In genomic region chr7:49397441-49398003, GRCm38 (mm10) we compare ENCODE assay signal across 8 mouse cellular contexts.
DNase-seq lines count a peak whose midpoint lies in the region; ATAC-seq lines count a peak whose summit lies in the region.

No protein-coding gene starts in this region.

- H3K9me3 ChIP-seq in limb, embryonic 13.5 days = peaks cover 5% of the 10 kb centered on the region; the same call in 1 of the 2 replicates
- H3K9me3 ChIP-seq in forebrain, embryonic 11.5 days (ENCODE audit: control insufficient read depth, low read length) = no peaks in the 10 kb centered on the region

- peak overlapping the region; percentile 25; the same call in 1 of the 2 replicates for H3K9ac ChIP-seq in limb, embryonic 13.5 days
- no peak overlapping the region for H3K9ac ChIP-seq in forebrain, embryonic 11.5 days (ENCODE audit: low read length)

- no peak overlapping the region for H3K4me2 ChIP-seq in limb, embryonic 13.5 days (replicated peaks)
- no peak overlapping the region for H3K4me2 ChIP-seq in forebrain, embryonic 11.5 days (ENCODE audit: low read depth, low read length, severe bottlenecking)

- 63% methylated on average over 17 of the region's 17 CpGs for WGBS in limb, embryonic 13.5 days
- 83% methylated on average over 17 of the region's 17 CpGs for WGBS in forebrain, embryonic 11.5 days

- ATAC-seq in limb, embryonic 13.5 days (ENCODE audit: low FRiP score, low read depth) = no peak
- ATAC-seq in forebrain, embryonic 11.5 days (replicated peaks; ENCODE audit: low FRiP score) = no peak

- H3K36me3 ChIP-seq in limb, embryonic 13.5 days = no peaks in the 10 kb centered on the region
- no peaks in the 10 kb centered on the region for H3K36me3 ChIP-seq in forebrain, embryonic 11.5 days (ENCODE audit: control insufficient read depth, insufficient read depth, low read length)

- DNase-seq in cerebellum, adult 18-20 months = peak; percentile 36
- DNase-seq in cerebellum, postnatal 4 days (ENCODE audit: low spot score in 2 of 2) = no peak
- peak; percentile 38 for DNase-seq in retina, postnatal 1 day
- DNase-seq in retina, embryonic 14.5 days (ENCODE audit: low spot score) = no peak
- DNase-seq in skeletal muscle tissue, adult 2 months (ENCODE audit: low read depth, low spot score) = peak; percentile 92
- no peak for DNase-seq in thymus, postnatal 25 days
- no peak for DNase-seq in forebrain, embryonic 11.5 days (ENCODE audit: low spot score)

- H3K27ac ChIP-seq in limb, embryonic 13.5 days = peak overlapping the region; percentile 65; the same call in 1 of the 2 replicates
- no peak overlapping the region for H3K27ac ChIP-seq in forebrain, embryonic 11.5 days (ENCODE audit: low read depth, low read length)

- peaks cover 59% of the 10 kb centered on the region for H3K4me1 ChIP-seq in limb, embryonic 13.5 days
- no peaks in the 10 kb centered on the region for H3K4me1 ChIP-seq in forebrain, embryonic 11.5 days (replicated peaks; ENCODE audit: control insufficient read depth, insufficient read depth, low read length)

- H3K4me3 ChIP-seq in limb, embryonic 13.5 days = no peak overlapping the region
- H3K4me3 ChIP-seq in forebrain, embryonic 11.5 days (ENCODE audit: low read depth, low read length) = no peak overlapping the region

- H3K27me3 ChIP-seq in limb, embryonic 13.5 days = no peaks in the 10 kb centered on the region
- H3K27me3 ChIP-seq in forebrain, embryonic 11.5 days (ENCODE audit: control insufficient read depth, insufficient read depth, low read length) = no peaks in the 10 kb centered on the region

Comparison
In these comparisons a context has a peak if more than half of its experiments do, and no peak if none do; other contexts are left out.
1. DNase-seq: peak in cerebellum, adult 18-20 months (2 of 2), retina, postnatal 1 day (single experiment) and skeletal muscle tissue, adult 2 months (single experiment); none in cerebellum, postnatal 4 days (0 of 2), retina, embryonic 14.5 days (single experiment), thymus, postnatal 25 days (single experiment) and forebrain, embryonic 11.5 days (single experiment).